Mouse (Mus musculus): ENCODE data around the gene Gli3. TPM values are rescaled to one million over a fixed set of nuclear protein-coding genes. Genes with fewer than 3 reads are reported as not detected.
A peak's percentile ranks its signal among the peaks of the same experiment; 100 is the strongest.

Gli3 gene
- total and polyA plus RNA-seq, 2 experiments from 2014 or later: 3.4 to 6.4 TPM

GRCm38 (mm10) chr13:15577133-15577917 lies 114.3 kb downstream of the Gli3 start:
- no peaks in the 10 kb centered on the region for H3K4me1 ChIP-seq (ENCODE audit: insufficient read depth)
- no peak for DNase-seq
- H3K9me3 ChIP-seq (ENCODE audit: low read length): no peaks in the 10 kb centered on the region
- no peak overlapping the region for H3K4me3 ChIP-seq (ENCODE audit: low read depth, low read length)
- 50% methylated on average over 8 of the region's 8 CpGs for WGBS
- H3K9ac ChIP-seq: no peak overlapping the region
- no peaks in the 10 kb centered on the region for H3K27me3 ChIP-seq (ENCODE audit: insufficient read depth, low read length)
- H3K27ac ChIP-seq (ENCODE audit: low read depth, low read length): no peak overlapping the region
- TF ChIP-seq CTCF (IDR thresholded peaks at IDR 0.05; ENCODE audit: low read depth): no peak
- no peak overlapping the region for H3K4me2 ChIP-seq (ENCODE audit: low read depth)
- peak; percentile 14; the same call in 1 of the 2 replicates for ATAC-seq
- no peaks in the 10 kb centered on the region for H3K36me3 ChIP-seq (ENCODE audit: insufficient read depth)

GRCm38 (mm10) chr13:15580458-15580857 lies 117.4 kb downstream of the Gli3 start:
- Histone ChIP-seq H3K9me3 (ENCODE audit: low read length) (no peaks in the 10 kb centered on the region), H3K27ac (ENCODE audit: low read depth, low read length) (no peak overlapping the region), H3K4me2 (ENCODE audit: low read depth) (no peak overlapping the region), H3K9ac (no peak overlapping the region), H3K27me3 (ENCODE audit: insufficient read depth, low read length) (no peaks in the 10 kb centered on the region), H3K36me3 (ENCODE audit: insufficient read depth) (no peaks in the 10 kb centered on the region), H3K4me3 (ENCODE audit: low read depth, low read length) (no peak overlapping the region), H3K4me1 (ENCODE audit: insufficient read depth) (no peaks in the 10 kb centered on the region)
- no peak for ATAC-seq
- DNase-seq: no peak
- TF ChIP-seq CTCF (IDR thresholded peaks at IDR 0.05; ENCODE audit: low read depth): no peak
- WGBS: 60% methylated on average over 5 of the region's 5 CpGs

- TF ChIP-seq CTCF (IDR thresholded peaks at IDR 0.05; ENCODE audit: low read depth): no peak
- Histone ChIP-seq H3K9me3 (ENCODE audit: low read length) (no peaks in the 10 kb centered on the region), H3K4me3 (ENCODE audit: low read depth, low read length) (no peak overlapping the region), H3K27me3 (ENCODE audit: insufficient read depth, low read length) (no peaks in the 10 kb centered on the region), H3K9ac (no peak overlapping the region), H3K4me1 (ENCODE audit: insufficient read depth) (no peaks in the 10 kb centered on the region; the same call in 1 of the 2 replicates), H3K4me2 (ENCODE audit: low read depth) (no peak overlapping the region), H3K36me3 (ENCODE audit: insufficient read depth) (no peaks in the 10 kb centered on the region), H3K27ac (ENCODE audit: low read depth, low read length) (no peak overlapping the region)
- DNase-seq: no peak
- ATAC-seq: no peak
- 64% methylated on average over 2 of the region's 2 CpGs for WGBS
Observed at GRCm38 (mm10) chr13:15585941-15586340, 122.9 kb downstream of the Gli3 start.

- peak; percentile 59 for ATAC-seq
- 64% methylated on average over 16 of the region's 16 CpGs for WGBS
- H3K9ac ChIP-seq: no peak overlapping the region
- TF ChIP-seq CTCF (IDR thresholded peaks at IDR 0.05; ENCODE audit: low read depth): no peak
- no peaks in the 10 kb centered on the region; the same call in 1 of the 2 replicates for H3K4me1 ChIP-seq (ENCODE audit: insufficient read depth)
- no peaks in the 10 kb centered on the region for H3K36me3 ChIP-seq (ENCODE audit: insufficient read depth)
- H3K4me2 ChIP-seq (ENCODE audit: low read depth): no peak overlapping the region
- no peak overlapping the region for H3K27ac ChIP-seq (ENCODE audit: low read depth, low read length)
- H3K9me3 ChIP-seq (ENCODE audit: low read length): no peaks in the 10 kb centered on the region
- H3K4me3 ChIP-seq (ENCODE audit: low read depth, low read length): no peak overlapping the region
- peak; percentile 64 for DNase-seq
- H3K27me3 ChIP-seq (ENCODE audit: insufficient read depth, low read length): no peaks in the 10 kb centered on the region
Observed at GRCm38 (mm10) chr13:15588278-15589272, 125.5 kb downstream of the Gli3 start.

GRCm38 (mm10) chr13:15590326-15590933 lies 127.4 kb downstream of the Gli3 start:
- Histone ChIP-seq H3K9me3 (ENCODE audit: low read length) (no peaks in the 10 kb centered on the region), H3K4me3 (ENCODE audit: low read depth, low read length) (no peak overlapping the region), H3K9ac (no peak overlapping the region), H3K27me3 (ENCODE audit: insufficient read depth, low read length) (no peaks in the 10 kb centered on the region), H3K27ac (ENCODE audit: low read depth, low read length) (no peak overlapping the region), H3K36me3 (ENCODE audit: insufficient read depth) (no peaks in the 10 kb centered on the region), H3K4me2 (ENCODE audit: low read depth) (no peak overlapping the region), H3K4me1 (ENCODE audit: insufficient read depth) (no peaks in the 10 kb centered on the region; the same call in 1 of the 2 replicates)
- DNase-seq: no peak
- 77% methylated on average over 6 of the region's 6 CpGs for WGBS
- ATAC-seq: no peak
- TF ChIP-seq CTCF (IDR thresholded peaks at IDR 0.05; ENCODE audit: low read depth): no peak

DNA sequence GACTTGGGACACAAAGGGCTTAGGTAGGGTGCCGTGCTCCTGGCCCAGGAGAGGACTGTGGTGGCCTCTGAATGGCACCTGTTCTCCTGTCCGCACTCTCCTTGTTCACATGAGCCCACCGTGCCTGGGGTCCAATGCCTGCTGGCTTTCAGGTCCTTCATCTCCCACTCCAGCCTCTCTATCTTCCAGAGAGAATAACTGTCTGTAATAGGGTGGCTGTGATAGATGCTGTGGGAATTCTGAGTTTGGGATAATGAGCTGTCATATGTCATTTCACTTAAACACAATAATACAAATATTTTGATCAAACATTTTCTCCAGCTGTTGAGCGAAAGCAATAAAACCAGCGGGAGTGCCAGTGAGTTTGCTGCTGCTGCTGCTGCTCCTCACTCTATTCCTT lies 133.6 kb downstream of the Gli3 start:
- no peak for DNase-seq
- Histone ChIP-seq H3K36me3 (ENCODE audit: insufficient read depth) (no peaks in the 10 kb centered on the region), H3K4me1 (ENCODE audit: insufficient read depth) (no peaks in the 10 kb centered on the region), H3K27ac (ENCODE audit: low read depth, low read length) (no peak overlapping the region), H3K9me3 (ENCODE audit: low read length) (no peaks in the 10 kb centered on the region), H3K4me2 (ENCODE audit: low read depth) (no peak overlapping the region), H3K27me3 (ENCODE audit: insufficient read depth, low read length) (no peaks in the 10 kb centered on the region), H3K9ac (no peak overlapping the region), H3K4me3 (ENCODE audit: low read depth, low read length) (no peak overlapping the region)
- ATAC-seq: no peak
- TF ChIP-seq CTCF (IDR thresholded peaks at IDR 0.05; ENCODE audit: low read depth): no peak
- WGBS: 56% methylated on average over 5 of the region's 5 CpGs

All from forebrain, postnatal 0 days (tissue).